Mouse (Mus musculus) right cerebral cortex, postnatal 4 days (tissue): ENCODE data around the gene Ggt6.

ENCODE experiments used
- DNase-seq: peaks from one replicate; pipeline ENCODE4 v3.0.0-alpha.2; 2022

Gene Ggt6

DNA sequence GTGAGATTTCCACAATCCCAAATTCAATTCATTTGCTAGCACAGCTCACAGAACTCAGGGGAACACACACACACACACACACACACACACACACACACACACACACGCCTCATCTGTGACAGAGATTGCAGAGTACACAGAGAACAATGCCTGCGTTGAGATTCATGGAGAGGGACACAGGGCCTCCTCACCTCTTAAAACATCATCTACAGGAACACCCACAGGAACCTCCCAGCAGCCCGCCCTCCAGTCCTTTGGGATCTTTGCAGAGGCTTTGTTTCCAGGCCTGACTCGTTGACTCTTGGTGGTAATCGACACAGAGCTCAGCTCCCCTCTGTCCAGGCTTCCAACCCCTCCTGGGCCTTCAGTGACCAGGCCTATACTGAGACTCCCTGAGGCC, 41.9 kb downstream of the Ggt6 start:
- DNase-seq = no peak

- DNase-seq = no peak
Observed at GRCm38 (mm10) chr11:72477653-72478052, 42.3 kb downstream of the Ggt6 start.

DNA sequence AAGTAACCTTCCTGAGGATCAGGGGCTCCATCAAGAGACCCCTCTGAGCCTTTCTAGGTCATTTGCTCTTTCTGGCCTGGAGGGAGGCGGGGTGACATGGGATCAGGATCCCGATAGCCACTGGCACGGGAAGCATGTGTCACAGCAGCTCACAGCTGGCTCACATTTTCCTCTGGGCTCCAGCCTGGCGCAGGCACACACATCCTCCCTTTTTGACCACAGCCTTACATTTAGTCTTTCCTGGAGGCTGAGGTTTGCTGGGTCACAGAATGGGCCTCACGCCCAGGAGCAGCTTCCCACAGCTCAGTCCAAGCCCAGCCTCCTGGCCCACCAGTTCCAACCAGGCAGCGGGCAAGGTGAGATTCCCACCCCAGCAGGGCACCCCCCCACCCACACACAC, 42.9 kb downstream of the Ggt6 start:
- no peak for DNase-seq

- no peak for DNase-seq
Observed at GRCm38 (mm10) chr11:72479499-72479898, 44.2 kb downstream of the Ggt6 start.

DNA sequence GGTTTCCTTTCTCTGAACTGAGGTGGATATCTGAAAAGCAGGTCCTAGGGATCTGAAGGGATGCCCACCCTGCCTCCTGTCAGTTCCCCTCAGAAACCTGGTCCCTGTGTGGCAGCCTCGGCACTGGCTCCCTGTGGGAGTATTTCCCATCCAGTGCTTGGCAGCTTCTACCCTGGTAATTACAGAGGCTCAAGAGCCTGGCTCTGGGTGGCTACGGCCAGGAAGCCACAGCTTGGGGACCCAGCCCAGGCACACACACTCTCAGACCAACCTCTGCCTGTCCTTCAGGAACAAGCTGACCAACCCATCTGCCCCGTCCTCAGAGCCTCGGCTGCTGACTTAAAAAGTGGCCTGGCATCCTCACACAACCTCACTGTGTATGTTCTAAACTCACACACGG, 46.0 kb downstream of the Ggt6 start:
- DNase-seq = no peak

DNA sequence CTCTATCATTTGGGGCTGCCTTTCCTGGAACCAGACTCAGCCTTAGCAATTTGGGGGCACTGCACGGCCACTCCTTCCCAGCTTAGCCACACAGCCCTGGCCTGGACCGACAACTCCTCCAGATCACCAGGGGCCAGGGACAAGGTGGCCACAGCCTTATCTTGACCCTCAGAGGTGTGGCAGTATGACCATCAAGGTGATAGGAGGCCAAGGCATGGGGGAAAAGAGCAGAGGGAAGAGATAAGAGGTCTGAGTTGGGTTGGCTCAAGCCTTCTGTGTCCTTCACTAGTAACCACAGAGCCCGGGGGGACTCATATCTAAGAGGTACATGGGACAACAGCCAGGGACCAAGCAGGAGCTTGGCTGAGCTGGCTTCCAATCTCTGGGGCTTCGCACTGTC, 46.6 kb downstream of the Ggt6 start:
- no peak for DNase-seq

DNA sequence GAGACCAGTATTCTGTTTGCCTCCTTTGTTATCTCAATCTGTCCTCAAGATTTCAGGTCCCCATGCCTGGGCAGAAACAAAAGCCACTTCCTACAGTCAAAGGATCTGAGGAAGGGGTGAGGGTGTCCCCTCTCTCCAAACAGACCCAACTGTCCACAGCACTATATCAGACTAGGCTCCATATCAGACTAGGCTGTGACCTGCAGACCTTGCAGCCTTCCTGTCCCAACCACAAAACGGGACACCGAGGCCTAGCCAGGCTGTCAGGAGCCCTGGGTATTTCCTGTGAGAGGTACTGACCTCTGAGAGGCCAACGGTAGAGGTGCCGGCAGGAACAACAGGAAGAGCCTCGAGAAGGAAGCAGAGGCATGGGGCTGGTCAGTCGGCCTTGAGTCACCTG, 49.2 kb downstream of the Ggt6 start:
- no peak for DNase-seq

DNA sequence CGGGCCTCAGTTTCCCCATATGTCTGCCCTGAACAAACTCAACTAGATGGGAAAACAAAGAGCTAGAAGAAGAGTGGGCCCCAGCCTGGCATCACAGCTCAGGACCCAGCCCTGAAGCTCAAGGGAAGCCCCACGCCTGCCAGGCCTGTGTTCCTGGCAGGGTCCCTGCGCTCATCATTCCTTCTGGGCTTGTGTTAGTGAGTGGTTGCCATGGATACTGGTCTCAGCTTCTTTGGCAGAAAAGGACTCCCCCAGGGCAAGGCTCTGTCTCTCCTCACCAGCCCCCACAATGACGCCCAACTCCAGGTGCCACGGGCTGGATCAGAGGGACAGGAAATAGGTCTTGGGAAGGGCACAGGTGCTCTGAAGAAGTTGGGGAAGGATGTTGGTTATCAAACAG, 49.8 kb downstream of the Ggt6 start:
- peak; percentile 47 for DNase-seq

GRCm38 (mm10) chr11:72485960-72486359, 50.6 kb downstream of the Ggt6 start:
- DNase-seq = no peak

- DNase-seq = no peak
Observed at GRCm38 (mm10) chr11:72487171-72487570, 51.8 kb downstream of the Ggt6 start.

DNA sequence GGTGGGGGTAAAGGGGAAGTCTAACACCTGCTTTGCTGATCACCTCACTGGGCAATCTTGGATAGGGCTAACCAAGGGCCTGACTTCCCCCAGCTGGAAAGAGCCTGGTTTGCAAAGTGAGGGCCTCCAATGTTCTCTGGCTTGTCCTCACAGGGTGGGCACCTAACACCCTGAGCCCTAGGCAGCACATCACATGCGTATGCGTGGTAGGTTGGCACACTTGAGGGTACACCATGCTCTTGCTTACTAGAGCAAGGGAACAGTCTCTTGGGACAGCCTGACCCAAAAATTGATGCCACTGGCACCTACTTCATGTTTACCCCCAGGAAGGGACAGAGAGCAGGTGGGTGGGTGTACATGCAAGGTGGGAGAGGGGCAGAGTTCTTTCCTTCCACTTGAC, 52.4 kb downstream of the Ggt6 start:
- no peak for DNase-seq
